Mouse (Mus musculus) c-Kit-positive CD71-negative TER-119-negative erythroid progenitor cells, embryonic 14.5 days (primary cell): ENCODE results near the gene Cadm4.
A peak's percentile ranks its signal among the peaks of the same experiment; 100 is the strongest.
"Not testable (repeated sequence)": the region's sequence is repeated elsewhere in the genome, so short reads cannot be mapped to it uniquely, and the experiment has no call there.

ENCODE experiments used
- DNase-seq: peaks from one replicate; pipeline ENCODE4 v3.0.0-alpha.2; 2013; ENCODE audit warnings: low read depth

Gene Cadm4

DNA sequence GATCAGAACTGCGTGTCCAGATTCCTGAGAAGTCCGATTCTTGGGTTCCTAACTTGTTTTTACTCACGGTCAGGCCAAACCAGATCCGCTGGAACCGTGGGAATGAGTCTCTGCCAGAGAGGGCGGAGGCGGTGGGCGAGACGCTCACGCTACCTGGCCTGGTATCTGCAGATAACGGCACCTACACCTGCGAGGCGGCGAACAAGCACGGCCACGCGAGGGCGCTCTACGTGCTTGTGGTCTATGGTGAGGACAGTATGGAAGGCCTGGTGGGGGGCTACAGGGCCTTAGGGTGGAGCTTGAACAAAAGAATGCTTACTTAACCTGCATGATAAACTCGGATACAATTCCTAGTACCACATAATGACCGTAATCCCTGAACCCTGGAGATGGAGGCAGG is 19.7 kb downstream of the Cadm4 start:
- no peak for DNase-seq

DNA sequence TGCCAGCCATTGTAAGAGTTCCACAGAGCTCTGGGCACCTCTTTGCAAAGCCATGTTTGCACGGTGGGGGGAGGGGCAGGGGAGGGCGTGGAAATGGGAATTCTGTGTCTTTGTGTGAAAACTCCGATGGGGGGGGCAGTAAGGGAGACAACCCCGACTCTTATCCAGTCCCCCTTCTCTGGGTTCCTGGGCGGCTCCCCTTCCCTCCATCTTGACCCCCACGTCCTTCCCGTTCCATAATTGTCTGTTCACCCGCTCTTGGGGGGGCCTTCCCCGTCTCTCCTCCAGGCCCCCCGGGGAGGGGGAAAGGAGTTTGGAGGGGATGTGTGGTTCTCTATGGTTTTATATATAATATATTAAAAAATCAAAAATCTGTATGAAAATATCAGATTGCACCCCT is 22.2 kb downstream of the Cadm4 start:
- no peak for DNase-seq

DNA sequence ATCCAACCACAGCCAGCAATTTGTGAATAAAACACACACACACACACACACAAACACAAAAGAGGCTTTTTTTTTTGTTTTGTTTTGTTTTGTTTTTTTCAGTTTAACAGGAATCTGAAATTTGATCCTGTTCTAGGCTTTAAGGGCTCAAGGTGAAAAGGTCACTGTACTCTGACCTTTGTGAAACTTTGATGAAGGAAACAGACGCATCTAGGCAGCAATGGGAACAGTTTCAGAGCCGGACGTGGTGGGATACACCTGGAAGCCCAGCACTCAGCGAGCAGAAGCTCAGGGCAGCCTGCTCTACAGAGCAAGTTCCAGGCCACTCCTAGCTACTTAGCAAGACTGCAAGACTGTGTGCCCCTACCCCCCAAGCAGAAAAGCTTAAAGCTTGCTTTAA is 23.0 kb downstream of the Cadm4 start:
- DNase-seq = no peak

DNA sequence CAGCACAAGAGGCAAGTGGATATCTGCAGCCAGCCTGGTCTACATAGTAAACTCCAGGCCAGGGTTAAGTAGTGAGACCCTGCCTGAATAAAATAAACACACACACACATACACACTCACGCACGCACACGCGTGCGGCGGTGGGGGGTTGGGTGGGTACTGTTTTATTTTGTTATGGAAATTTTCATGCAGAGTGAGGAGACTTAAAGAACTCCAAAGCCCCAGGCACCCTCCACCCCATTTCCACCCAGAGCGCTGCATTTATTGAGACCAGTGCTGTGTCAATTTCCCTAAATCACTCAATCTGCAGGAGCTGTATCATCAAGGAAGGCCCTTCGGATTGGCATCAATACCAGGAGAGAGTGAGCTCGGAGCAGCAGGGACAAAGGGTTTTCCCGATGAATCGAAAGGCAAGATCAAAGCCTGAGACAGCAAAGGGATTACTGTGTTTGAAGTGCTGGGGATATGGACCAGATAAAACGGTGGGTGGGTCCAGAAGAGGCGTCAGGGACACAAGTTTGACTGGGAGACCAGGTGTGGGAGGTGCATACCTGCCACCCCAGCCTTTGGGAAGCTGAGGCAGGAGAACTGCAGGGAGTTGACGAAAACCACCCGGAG is 23.7 kb downstream of the Cadm4 start:
- DNase-seq = no peak

DNA sequence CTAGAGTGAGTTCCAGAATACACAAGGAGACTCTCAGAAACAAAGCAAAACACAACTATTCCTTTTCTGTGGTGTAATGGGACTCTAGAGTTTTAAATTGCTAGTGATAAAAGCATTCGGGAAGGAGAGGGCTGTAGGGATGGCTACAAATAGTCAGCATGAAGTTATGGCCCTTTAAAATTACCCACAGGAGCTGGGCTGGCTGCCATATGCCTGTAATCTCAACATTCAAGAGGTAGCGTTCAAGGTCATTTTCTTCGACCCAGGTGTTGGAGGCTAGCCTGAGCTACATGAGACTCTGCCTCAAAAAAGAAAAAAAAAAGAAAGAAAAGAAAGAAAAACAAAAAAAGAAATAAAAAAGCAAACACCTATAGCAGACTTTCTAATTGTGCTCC is 24.2 kb downstream of the Cadm4 start:
- no peak for DNase-seq

DNA sequence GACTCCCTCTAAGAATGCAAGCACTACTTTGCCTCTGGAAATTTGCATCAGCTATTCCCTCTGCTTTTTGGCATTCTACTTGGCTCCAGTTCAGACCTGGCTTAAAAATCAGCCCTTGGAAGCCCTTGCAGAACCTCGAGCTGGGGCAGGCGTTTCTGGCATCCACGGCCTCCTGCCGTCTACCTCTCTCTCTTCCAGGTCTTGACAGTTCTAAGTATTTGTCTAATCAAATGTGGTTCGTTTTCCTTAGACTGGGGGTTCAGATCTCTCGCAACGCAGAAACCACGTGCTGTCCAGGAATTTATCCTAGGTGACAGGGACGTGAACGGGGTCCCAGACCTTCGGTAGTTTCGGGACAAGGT is 24.6 kb downstream of the Cadm4 start:
- no peak for DNase-seq

DNA sequence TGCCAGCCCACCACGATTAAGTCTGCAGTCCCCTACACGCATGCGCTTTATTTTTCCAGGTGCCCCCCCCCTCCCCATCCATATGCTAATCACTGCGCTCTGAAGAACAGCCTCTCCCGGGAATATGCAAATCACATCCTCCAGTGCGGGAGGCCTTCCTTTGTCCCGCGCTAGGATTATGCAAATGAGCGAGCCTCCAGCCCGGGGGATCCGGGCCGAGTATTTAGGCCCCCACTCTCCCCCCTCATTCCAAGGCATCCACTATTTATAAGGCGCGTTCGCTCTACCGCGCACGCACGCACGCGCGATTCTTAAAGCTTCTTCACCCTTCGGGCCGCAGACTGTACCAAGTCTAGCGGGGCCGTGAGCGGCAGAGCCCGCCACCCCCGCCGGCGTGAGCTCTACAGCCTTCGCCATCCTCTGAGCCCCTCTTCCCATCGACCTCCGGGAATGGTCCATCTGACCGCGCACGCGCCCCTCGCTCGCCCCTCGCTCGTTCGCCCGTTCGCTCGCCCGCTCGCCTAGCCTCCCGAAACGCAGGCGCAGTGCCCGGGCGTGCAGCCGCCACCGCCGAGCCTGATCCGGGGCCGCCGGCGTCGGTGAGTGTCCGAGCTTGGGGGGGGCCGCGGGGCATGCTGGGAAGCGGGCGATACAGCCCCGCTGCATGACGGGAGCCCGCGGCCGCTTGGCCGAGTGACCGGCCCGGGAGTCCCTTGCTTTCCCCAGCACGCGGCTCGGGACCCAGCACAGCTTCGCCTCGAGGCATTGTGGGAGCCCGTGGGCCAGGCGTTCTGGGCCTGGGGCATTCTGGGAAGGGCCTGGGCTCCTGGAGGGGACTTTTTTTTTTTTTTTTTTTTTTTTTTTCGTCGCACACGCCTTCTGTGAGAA is 25.3 kb downstream of the Cadm4 start, which contains the start of gene Zfp428:
TSS of gene Zfp428 (plus strand) at position 169 of the 888 bp plus-strand sequence.
- DNase-seq = peak; percentile 38

DNA sequence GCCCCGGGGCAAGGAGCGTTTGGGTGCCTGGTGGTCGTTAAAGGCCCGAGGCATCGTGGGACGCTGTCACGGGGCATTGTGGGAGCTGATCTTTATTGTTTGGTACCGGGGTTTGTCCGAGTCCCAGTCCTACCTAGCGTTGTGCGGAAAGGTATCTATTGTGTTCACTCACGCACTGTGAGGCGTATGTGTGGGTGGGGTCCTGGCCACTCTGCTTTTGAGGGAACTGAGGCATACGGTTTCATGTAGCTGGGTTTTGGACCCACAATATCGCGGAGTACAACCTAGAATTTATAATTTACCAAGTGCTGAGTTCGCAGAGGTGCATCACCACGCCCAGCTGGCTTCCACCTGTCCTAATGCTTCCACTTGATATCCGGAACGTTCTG is 25.9 kb downstream of the Cadm4 start:
- no peak for DNase-seq

DNA sequence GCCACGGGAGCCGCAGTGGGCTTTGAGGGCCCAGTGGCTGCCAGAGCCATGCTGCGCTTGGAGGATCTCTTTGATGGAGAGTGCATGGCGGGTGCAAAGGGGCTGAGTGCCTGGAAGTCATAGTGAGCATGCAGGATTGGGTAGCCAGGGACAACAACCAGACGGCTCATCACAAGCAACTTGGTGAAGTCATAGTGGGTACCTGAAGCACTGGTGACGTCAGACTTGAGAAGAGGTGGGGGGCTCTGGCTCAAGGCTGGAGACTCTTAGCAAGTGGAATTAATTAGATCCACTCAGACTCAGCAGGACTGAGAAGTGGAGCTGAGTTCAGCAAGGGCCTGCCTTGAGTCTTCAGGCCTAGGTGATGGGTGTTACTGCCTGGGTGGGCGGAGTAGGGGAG is 30.5 kb downstream of the Cadm4 start, which contains the start of gene AC161166.1:
TSS of gene AC161166.1 (minus strand) at position 101 of the 400 bp plus-strand sequence.
- DNase-seq = no peak

DNA sequence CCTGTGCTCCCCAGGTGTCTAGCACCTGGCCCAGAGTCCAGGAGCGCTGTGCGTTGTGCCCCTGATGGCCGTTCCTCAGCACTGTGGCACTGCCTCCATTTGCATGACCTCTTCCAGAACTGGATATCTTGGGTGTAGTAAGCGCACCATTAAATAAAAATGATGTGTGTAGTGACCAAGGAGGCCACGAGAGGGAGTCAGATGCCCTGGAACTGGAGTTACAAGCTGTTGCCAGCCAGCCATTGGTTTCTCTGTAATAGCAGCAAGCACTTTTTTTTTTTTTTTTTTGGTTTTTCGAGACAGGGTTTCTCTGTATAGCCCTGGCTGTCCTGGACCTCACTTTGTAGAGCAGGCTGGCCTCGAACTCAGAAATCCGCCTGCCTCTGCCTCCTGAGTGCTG is 34.5 kb downstream of the Cadm4 start:
- not testable (repeated sequence) for DNase-seq

DNA sequence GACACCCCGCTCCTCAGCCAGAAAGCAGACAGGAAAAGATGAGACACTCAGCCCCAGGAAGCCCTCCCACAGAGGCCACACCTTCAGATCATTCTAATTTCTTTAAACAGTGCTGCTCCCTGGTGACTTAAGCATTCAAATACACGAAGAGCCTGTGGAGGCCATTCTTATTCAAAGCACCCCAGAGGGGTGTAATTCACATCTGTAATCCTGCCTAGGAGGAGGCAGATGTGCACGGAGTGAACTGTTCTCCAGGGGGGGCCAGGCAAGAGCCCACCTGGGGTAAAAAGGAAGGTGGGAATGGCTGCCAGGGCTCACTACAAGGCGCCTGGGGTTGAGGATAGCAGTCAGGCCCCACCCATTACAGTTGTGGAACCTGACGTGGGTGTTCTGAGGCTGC is 35.3 kb downstream of the Cadm4 start:
- DNase-seq = no peak

DNA sequence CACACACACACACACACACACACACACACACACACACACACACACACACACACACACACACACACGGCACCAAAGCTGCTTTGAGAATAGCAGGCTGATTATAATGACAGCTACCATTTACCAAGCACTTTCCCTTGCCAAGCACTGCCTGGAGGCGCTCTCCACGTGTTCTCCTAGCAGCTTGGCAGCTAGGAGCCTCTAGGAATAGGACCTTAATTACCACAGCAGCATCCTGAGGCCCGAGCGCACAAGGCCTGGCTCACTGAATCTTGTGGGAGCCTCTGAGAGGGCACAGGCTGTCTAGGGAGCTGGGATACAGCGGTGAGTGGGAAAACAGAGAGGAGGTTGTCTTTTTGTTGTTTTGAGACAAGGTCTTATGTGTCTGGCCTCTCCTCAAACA is 35.8 kb downstream of the Cadm4 start:
- no peak for DNase-seq

DNA sequence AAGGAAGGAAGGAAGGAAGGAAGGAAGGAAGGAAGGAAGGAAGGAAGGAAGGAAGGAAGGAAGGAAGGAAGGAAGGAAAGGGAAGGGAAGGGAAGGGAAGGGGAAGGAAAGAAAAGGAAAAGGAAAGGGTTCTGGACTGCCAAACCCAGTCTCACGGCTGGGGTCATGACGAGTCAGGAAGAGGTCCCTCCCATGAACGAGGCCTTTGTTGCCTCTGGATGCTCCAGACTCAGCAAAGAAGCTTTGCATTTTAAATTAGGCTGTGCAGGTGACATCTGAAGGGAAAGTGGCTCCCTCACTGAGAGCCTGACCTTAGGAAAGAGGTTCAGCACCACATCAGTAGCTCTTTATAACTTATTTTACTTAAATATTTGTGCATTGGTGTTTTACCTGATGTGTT is 37.3 kb downstream of the Cadm4 start:
- no peak for DNase-seq

DNA sequence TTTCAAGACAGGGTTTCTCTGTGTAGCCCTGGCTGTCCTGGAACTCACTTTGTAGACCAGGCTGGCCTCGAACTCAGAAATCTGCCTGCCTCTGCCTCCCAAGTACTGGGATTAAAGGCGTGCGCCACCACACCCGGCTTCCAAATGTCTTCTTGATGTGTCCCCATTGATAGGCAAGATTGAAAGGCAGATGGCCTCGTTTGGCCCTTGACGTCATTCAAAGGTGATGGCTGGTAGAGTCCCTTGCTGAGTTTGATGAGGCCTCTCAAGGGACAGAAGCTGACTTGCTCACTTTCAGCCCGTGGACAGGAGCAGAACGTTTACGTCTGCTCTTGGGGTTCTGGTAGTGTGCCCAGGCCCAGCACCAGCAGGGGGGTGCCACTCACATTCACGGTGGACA is 38.2 kb downstream of the Cadm4 start:
- not testable (repeated sequence) for DNase-seq

DNA sequence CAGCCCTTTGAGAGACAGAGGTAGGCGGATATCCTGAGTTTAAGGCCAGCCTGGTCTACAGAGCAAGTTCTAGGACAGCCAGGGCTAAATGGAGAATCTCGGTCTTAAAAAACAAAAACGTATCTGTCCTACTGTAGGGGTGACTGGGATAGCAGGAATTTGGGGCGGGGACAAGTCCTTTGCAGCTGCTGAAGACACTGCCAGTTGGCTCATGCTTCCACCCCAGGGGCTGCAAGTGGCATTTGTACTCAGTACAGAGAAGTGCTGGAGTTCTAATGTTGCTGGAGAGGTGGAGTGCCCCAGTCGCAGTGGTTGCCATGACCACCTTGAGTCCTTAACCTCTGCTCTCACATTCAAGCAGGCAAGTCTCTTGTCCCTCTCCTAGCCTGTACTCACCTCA is 41.0 kb downstream of the Cadm4 start:
- no peak for DNase-seq

DNA sequence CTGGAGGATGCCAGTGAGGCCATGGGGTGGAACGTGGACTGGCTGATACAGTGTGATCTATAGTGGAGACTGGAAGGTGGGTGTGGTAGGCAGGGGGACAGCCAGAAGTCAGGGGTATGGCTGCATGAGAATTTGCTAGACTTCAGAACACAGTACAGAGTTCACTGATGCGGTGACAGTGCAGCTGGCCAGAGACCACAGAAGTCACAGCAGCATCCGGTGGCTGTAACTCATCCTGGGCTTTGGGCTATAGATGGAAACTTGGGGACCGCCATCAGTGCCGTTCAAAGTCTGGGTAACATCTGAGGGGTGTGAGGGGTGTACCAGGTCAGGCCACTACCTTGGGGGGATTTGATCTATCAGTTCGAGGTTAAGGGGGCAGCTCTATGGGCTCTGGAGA is 41.9 kb downstream of the Cadm4 start:
- DNase-seq = no peak

DNA sequence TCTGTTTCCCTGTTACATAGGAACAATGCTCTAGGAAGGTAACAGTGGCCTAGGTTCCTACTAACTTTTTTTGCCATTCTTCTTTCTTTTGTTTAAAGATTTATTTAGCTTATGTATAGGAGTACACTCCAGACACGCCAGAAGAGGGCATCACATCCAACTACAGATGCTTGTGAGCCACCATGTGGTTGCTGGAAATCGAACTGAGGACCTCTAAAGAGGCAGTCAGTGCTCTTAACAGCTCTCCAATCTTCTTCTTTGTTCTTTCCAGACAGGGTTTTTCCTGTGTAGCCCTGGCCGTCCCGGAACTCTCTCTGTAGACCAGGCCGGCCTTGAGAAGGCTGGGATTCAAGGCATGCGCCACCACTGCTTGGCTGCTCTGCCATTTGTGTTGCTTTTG is 43.2 kb downstream of the Cadm4 start:
- no peak for DNase-seq

DNA sequence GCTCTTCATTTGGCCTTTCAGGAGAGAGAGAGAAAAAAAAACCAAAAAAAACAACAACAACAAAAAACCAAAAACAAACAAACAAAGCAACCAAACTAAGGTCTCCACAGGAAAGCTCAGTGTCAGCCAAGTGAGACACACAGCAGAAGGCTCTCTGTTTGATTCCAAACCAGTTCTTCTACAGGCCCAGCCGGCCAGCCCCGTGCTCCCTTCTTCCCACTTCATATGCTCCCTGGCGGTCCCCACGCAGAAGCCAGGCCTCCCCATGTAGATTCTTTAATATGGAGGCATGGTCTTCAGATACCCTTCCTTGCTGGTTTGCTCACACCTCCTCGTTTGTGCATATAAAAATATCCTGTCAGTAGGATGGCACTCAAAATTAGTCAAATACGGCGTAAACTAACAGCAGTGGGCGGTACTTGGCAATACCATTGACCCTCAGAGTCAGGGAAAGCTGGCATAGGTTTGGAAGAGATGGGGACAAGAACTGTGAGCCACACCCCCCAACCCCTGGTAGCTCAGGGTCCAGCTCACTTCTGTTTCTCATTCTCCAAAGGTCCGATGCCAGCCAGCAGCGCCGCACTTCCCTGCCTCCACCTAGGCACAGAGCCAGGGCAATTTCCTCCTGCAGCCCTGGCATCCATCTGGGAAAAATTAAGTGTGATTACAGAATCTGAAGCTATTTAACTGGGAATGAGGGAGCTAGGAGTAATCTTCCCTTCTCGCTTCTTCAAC is 44.0 kb downstream of the Cadm4 start:
- no peak for DNase-seq

DNA sequence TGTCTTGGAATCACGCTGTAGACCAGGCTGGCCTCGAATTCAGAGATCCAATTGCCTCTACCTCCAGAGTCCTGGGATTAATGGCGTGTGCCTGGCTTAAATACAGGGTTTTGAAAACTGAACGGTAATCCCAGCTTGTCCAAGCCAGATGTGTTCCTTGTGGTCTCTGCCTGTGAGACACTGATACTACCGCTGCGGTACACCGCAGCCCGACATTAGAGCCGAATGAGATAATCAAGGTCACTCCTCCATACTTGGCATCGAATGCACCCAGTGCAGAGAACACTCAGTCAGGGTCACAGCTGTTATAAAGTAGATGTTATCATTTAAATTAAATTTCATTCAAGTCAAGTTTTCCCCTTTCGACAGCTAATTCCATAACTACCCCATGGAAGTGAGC is 47.0 kb downstream of the Cadm4 start:
- DNase-seq = no peak

DNA sequence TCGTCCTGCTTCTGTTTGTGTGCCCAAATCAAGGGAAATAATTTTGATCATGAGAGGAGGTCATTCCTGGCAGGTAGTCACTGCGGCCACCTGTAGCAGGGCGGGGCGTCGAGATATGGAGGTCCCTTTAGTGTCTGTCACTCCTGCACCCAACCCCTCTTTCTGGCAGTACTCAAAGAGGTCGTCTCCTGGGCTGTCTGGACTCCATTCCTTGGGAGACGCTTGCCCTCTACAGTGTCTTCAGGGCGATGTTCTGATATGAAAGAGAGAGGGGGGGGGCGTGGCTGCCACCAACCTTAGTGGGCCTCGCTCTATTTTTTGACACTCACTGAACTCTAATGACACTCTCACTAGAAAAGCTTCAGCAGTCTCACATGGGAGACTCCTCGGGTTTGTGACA is 47.8 kb downstream of the Cadm4 start:
- DNase-seq = no peak

DNA sequence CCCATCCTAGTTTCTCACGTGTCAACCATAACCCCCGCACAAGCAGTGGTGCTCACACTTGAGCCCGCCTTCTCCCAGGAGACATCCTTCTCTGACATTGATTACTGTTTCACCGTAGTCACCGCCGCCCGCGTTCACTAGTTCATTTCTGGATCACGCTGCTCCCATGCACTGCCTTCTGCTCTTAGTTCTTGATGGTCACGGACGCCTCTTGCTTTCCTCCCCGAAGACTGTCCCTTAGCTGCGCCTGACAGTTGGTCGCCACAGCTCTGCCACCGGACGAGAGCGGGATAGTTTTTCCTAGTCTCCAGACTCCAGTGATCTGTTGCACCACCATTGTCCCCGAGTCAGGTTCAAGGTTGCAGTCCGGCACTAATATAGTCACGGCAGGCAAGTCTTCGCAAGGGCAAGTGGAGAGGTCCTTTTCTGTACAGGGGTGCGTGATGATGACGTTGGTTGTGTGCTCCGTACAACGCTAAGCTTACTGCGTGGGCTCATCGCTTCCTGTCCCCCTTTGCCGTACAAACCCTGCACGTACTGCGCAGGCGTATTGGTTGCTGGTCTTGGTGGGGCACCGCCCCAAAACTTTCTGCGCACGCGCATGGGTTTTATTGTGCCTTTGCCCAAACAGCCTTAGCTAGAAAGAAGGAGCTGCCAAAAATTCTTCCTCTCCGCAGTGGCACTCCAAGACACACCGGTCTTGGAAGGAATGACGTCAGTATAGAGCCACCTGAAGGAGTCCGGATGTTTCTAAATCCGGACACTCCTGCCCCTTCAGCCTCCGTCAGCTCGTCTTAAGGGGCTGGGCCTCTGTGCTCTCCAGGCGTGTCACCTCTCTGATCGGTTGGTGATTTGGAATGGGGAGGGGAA is 48.5 kb downstream of the Cadm4 start, which contains the start of gene Irgq:
TSS of gene Irgq (plus strand) at position 628 of the 870 bp plus-strand sequence.
- DNase-seq = peak; percentile 100
